Mouse (Mus musculus): ENCODE measurements around the gene Hdgfl3. TPM values are rescaled to one million over a fixed set of nuclear protein-coding genes. Genes with fewer than 3 reads are reported as not detected.

Hdgfl3 gene
- polyA plus RNA-seq, 2 experiments from 2014 or later, result 7.5 to 8.7 TPM

- no peak for ATAC-seq
Observed at GRCm38 (mm10) chr7:81885128-81885527, 49.1 kb downstream of the Hdgfl3 start.

GRCm38 (mm10) chr7:81881600-81881999 is 52.7 kb downstream of the Hdgfl3 start:
- no peak for ATAC-seq

- ATAC-seq, result no peak
Observed at GRCm38 (mm10) chr7:81880797-81881196, 53.5 kb downstream of the Hdgfl3 start.

DNA sequence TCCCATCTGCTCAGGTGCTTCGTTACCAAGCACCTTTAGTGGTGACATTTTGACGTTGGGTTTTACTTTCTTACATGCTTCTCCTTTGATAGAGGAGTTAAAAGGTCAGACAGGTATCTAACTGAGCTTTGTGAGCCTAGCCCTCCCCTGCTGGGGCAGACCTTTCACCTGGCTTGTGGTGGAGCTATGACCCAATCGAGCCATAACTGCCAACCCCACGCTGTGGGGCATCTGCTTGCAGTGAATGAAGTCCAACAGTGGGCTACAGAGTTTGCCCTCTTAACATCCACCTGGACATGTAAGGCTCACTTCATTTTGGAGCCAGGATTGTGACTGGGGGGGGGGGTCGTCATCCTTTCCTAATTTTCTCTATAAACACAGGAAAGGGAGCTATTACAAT is 54.0 kb downstream of the Hdgfl3 start:
- no peak for ATAC-seq

DNA sequence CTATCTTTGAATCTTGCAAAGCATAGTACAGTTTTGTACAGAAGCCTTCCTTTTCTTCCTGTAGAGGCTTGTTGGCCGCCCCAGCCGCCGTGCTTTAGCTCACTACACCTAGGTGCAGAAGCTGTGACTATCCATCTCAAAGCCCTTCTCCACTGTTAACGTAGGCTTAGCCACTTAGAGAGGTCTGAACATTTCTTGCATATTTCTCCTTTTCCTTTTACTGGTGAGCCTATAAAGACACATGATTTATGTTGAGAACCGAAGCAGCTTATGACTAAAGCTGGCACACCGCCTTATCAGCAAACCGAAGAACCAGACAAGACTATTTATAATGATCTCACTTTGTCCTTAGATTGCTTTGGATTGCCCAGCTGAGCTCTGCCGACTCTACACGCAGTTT is 58.9 kb downstream of the Hdgfl3 start:
- no peak for ATAC-seq

- no peak for ATAC-seq
Observed at GRCm38 (mm10) chr7:81874636-81875035, 59.6 kb downstream of the Hdgfl3 start.

DNA sequence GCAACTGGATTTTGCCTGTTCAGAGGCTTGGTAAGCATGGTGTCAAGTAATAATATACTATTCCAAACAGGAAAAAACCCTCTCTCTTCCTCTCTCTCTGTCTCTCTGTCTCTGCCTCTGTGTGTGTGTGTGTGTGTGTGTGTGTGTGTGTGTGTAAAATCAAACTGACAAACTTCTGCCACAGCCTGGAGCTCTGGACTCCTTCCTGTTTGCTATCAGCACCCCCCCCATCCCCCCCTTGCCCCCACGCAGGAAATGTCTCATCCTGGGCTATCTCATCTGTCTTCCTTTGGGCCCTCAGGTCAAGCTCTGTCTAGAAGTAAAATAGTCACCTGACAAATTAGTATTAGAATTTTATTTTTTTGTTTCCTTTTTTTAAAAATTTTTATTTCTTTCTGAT is 60.5 kb downstream of the Hdgfl3 start:
- ATAC-seq, result no peak

GRCm38 (mm10) chr7:81872493-81873013 is 61.7 kb downstream of the Hdgfl3 start:
- no peak for ATAC-seq

DNA sequence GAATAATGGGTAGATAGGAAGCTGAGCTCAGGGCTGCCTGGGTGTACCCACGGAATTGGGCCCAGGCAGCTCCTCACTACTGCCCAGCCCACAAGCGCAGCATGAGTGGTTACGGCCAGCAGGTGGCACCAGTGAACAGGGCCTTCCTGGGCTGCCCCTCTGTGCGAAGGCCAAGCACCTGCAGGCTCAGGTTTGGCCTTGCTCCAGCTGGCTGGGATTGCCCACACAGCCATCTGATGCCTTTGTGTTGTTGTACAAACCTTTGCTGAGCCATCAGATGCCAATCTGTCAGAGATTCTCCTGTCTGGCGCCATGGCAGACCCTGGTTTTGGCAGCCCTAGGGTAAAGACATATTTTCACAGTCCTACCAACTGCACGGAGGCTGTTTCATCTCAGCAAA is 66.1 kb downstream of the Hdgfl3 start:
- peak; percentile 66 for ATAC-seq

- no peak for ATAC-seq
Observed at GRCm38 (mm10) chr7:81867231-81867930, 66.9 kb downstream of the Hdgfl3 start.

GRCm38 (mm10) chr7:81865937-81866336 is 68.3 kb downstream of the Hdgfl3 start:
- ATAC-seq, result no peak

DNA sequence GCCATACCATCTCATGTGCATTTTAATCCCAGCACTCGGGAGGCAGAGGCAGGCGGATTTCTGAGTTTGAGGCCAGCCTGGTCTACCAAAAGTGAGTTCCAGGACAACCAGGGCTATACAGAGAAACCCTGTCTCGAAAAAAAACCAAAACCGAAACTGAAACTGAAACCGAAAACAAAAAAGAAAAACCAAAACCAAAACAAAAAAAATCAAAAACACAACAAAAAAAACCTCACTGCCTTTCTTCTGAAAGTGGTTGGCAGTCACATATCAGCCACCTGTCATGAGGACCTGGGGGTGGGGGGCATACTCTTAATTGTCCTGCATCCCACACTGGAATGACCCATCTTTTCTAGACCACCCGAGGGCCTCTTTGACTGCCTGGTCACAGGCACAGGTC is 69.7 kb downstream of the Hdgfl3 start:
- no peak for ATAC-seq

DNA sequence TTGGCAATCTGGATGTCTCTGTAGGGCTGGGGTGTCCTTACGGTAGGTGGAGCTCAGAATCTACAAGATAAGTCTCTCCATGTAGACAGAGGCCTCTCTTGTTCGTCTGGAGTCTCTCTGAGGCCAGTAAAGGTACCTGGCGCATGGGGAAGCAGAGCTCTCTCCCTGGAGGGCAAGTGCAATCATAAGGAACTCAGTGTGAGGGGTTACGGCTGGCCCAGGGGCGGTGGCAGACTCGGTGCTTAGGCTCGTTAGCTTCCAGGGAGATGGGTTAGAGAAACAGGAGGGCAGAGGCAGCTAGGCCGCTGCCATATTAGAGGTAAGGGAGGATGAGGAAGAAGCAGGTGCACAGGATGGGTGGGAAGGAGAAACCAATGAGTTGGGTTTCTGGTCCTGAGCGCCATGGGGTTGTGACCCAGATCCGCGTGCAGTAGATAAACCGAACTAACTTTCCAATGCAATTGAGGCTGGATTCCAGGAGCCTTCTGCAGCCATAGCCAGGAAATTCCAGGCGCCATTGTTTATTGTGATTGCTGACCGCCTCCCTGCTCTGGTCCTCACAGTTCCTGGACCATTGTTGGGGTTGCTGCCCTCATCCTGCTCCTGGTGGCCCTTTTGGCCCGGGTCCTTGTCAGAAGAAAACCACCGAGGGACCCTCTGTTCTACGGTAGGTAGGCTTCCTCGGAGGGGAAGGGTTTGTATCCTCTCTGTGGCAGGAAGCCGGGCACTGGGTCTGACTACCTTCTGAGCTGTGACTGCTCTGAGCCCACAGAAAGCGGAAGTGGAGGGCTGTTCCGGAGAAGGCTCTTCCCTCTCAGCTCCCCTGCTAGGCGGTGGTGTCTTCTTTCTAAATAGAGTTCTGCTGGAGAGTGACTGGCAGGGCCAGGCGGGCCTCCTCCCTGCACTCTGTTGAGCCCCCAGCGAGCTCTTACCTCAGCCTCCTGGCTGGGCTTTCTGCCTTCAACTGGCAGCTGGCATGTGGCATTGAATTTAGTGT is 71.4 kb downstream of the Hdgfl3 start:
- peak; percentile 84 for ATAC-seq

DNA sequence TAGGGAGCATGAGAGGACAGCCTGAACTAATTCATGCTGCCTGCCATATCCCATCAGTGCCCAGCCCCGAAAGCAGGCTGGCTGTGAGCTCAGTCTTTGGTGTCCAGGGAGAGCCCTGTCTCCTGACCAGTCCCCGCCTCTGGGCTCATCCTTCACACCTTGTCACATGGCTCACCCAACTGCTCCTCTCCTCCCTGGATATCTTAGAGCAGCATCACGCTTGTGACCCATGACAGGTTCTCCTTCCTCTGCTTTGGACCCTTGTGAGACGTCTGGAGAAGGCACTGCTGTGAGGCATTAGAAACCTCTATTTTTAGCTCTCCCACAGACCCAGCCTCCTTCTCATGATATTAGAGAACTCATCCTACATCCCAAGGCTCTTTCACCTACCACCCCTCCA is 72.4 kb downstream of the Hdgfl3 start:
- ATAC-seq, result no peak

DNA sequence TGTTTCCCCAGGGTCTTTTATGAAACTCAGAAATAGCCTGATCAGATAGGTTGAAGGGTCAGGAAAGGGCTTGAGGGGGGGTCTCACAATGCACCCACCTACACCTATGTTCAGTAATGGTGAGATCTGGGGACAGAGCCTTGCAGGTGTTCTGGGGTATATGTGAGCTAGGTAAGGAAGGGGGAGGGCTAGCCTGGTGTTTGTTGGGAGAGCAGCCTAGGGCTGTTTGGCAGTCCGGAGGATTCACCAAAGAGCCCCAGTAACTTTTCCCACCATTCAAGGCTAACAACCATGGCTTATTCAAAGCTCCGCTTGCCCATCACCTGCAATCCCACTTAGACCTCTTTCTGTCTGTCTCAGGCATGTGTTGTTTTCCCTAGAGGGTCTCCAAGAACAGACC is 72.8 kb downstream of the Hdgfl3 start:
- no peak for ATAC-seq

DNA sequence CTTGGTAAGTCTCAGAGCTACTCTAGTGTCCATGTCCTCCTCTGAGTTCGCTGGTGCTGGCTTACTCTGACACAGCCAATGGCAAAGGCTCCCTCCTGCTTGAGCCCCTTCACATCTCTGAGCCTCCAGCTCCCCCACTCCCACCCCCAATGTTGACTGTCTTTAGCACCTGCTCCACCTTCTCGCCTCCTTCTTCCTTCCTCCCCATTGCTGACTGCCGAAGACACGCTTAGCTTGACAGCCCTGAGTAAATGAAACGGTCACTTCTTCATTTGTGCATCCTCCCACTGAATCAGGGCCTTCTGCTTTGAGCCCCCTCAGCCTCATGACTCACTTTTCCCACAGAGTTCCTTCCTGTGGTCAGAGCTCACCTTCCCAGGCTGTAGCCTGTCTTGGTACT is 73.3 kb downstream of the Hdgfl3 start:
- no peak for ATAC-seq

DNA sequence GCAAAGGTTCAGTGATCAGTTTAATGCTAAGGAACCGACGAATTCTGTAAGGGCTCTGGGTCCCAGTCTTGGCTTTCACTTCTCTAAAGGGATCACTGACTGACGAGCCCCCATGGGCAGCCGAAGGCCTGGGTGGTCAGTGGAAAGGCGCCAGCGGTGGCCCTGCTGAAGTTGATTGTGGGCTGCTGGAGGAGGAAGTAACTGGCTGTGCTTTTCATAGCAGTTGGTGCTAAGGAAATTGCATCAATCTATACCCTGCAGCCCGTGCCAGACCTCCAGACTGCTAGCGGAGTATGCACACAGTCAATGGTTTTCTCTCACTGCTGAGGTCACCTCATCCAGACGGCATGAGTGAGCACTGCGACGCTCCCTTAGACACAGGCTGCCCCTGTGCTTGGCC is 74.2 kb downstream of the Hdgfl3 start:
- ATAC-seq, result peak; percentile 12

DNA sequence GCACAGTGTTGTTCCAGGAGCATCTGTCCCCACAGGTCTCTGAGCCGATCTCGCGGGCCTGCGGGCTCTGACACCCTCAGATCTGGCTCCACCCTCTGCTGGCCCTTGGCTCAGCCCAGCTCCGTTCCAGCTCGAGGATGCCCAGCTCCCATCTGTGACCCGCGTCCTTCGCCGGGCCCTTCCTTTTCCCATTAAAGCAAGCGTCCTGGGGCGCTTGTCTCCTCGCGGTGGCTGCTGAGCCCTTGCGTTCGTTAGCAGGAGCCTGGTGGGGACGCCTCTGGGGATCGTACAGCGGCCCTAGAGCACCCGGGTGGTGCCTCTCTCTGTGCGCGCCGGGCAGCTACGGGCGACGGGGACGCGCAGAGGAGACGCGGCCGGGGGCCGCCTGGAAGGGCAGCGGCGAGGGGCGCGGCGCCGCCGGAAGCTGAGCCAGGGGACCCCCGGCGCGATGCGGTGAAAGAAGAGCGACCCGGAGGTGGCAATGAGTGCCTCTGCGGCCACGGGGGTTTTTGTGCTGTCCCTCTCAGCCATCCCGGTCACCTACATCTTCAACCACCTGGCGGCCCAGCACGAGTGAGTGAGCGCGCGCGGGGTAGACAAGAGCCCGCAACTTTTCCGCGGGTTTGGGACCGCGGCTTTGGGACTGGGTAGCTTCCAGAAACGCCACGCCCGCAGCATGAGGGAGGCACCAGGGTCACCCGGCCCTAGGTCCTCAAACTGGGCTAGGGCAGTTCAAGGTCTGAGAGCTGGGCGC is 75.1 kb downstream of the Hdgfl3 start, which contains the start of gene Tm6sf1:
TSS of gene Tm6sf1 (plus strand) at position 34 of the 754 bp plus-strand sequence.
- no peak for ATAC-seq

GRCm38 (mm10) chr7:81858236-81858635 is 76.0 kb downstream of the Hdgfl3 start:
- no peak for ATAC-seq

GRCm38 (mm10) chr7:81856221-81856620 is 78.1 kb downstream of the Hdgfl3 start:
- no peak for ATAC-seq

GRCm38 (mm10) chr7:81855694-81856093 is 78.6 kb downstream of the Hdgfl3 start, which contains the start of gene Gm10160:
Gene Gm10160 (minus strand): TSS chr7:81855794.
- no peak for ATAC-seq

DNA sequence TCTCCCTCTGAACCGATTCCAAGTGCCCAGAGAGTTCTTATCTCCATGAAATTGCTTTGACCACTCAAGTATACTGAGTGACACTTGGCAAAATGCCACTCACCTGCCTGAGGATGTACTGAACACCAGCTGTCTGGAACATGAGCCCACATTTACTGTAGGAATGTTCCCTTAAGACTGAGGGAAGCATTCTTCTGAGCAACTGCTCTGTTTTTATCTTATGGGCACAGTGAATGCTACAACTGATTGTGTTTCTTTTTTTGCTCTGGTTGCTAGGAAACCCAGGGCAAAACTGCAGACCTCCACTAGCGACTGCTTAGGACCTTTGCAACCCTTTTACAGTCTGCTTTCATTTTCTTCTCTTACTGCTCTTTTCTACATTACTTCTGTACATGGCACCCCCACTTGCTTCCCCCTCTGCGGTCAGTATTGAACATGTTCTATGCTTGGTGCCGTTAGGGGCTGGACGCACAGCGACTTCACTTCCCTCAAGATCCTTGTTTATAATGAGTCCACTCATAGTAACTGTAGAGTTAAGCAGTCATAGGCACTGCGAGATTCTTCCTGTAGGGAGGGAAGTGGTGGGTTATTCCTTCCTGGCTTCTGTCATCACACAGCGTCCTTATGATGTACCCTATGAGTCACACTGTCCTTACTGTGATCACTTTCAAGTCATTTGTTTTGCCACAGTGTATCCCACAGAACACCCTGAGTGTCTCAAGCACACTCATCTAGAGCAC is 79.5 kb downstream of the Hdgfl3 start:
- peak; percentile 78 for ATAC-seq

Measured in CD4-positive, CD25-positive, alpha-beta regulatory T cell, adult 4 months (primary cell).